Mouse (Mus musculus): ENCODE data around the gene Pidd1.

DNA sequence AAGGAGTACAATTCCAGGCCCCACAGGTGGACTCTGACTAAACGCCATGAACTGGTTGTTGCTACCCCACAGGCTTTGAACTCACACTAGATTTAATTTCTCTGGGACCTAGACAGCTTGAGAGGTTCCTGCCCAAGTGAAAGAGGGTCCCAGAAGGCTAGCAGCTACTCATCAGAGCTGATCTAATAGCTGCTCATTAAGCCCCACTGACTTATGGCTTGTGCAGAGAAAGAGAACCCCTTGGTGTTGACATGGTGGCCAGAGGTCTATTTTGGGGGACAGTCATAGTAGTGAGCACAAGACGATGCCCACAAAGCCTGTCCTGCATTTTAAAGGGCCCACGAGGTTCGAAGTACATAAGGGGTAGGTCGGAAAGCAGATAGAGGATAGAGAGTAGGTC lies 30.3 kb upstream of the Pidd1 start:
- TF ChIP-seq EP300 (IDR thresholded peaks at IDR 0.05; ENCODE audit: low read depth) (no peak), CTCF (IDR thresholded peaks at IDR 0.05; ENCODE audit: low read depth) (no peak)
